Comparison of ENCODE assay signal across 9 mouse cellular contexts in genomic region chr5:14833165-14833860, GRCm38 (mm10).
DNase-seq lines count a peak whose midpoint lies in the region; ATAC-seq and TF ChIP-seq lines count a peak whose summit lies in the region.
"Had no signal": no experiment of that assay in that cellular context is flagged by ENCODE, and none has a peak within 500 bp of the region (broad histone marks: within the 10 kb centered on the region; RNA-seq: fewer than 3 reads in every experiment).

No protein-coding gene starts in this region.

- H3K27me3 ChIP-seq in hindbrain, embryonic 15.5 days: no peaks in the 10 kb centered on the region
- H3K27me3 ChIP-seq in hindbrain, embryonic 13.5 days: no peaks in the 10 kb centered on the region
- H3K27me3 ChIP-seq in hindbrain, postnatal 0 days (ENCODE audit: insufficient read depth, low read length): no peaks in the 10 kb centered on the region

- no peak overlapping the region for H3K27ac ChIP-seq in hindbrain, embryonic 15.5 days (replicated peaks)
- no peak overlapping the region for H3K27ac ChIP-seq in hindbrain, embryonic 13.5 days
- H3K27ac ChIP-seq in hindbrain, postnatal 0 days: peak overlapping the region; percentile 16; the same call in 1 of the 2 replicates

- intact Hi-C loops in heart, postnatal 36 days (cut with DNase I): no loop called here
- intact Hi-C loops in gastrocnemius, postnatal 36 days (cut with DNase I): no loop called here

- no peaks in the 10 kb centered on the region for H3K9me3 ChIP-seq in hindbrain, embryonic 15.5 days
- H3K9me3 ChIP-seq in hindbrain, embryonic 13.5 days: no peaks in the 10 kb centered on the region
- H3K9me3 ChIP-seq in hindbrain, postnatal 0 days (ENCODE audit: low read length): no peaks in the 10 kb centered on the region

- peak; percentile 42; the same call in 1 of the 2 replicates for ATAC-seq in hindbrain, embryonic 15.5 days (ENCODE audit: low FRiP score, low read depth)
- no peak for ATAC-seq in hindbrain, embryonic 13.5 days (ENCODE audit: low FRiP score)
- ATAC-seq in hindbrain, postnatal 0 days: peak; percentile 43; the same call in 1 of the 2 replicates

- H3K4me3 ChIP-seq in hindbrain, embryonic 15.5 days: no peak overlapping the region
- no peak overlapping the region for H3K4me3 ChIP-seq in hindbrain, embryonic 13.5 days
- no peak overlapping the region for H3K4me3 ChIP-seq in hindbrain, postnatal 0 days (ENCODE audit: low read length)

- no peak for TF ChIP-seq CTCF in hindbrain, postnatal 0 days (IDR thresholded peaks at IDR 0.05; ENCODE audit: low read depth)

- peak; percentile 20 to 28 for DNase-seq in cerebellum, postnatal 25 days
- DNase-seq in hindbrain, postnatal 0 days (ENCODE audit: low spot score): no peak
- peak; percentile 69 for DNase-seq in retina, postnatal 1 day
- no peak for DNase-seq in heart, postnatal 36 days
- DNase-seq in gastrocnemius, postnatal 36 days: no peak
- DNase-seq in adrenal gland, adult 2 months: no peak

- H3K36me3 ChIP-seq in hindbrain, embryonic 15.5 days: no peaks in the 10 kb centered on the region
- no peaks in the 10 kb centered on the region for H3K36me3 ChIP-seq in hindbrain, embryonic 13.5 days
- H3K36me3 ChIP-seq in hindbrain, postnatal 0 days (ENCODE audit: insufficient read depth, low read length): no peaks in the 10 kb centered on the region

- no peak overlapping the region for H3K9ac ChIP-seq in hindbrain, embryonic 15.5 days
- H3K9ac ChIP-seq in hindbrain, embryonic 13.5 days: no peak overlapping the region
- no peak overlapping the region for H3K9ac ChIP-seq in hindbrain, postnatal 0 days (replicated peaks; ENCODE audit: low read length)

- no peak overlapping the region for H3K4me2 ChIP-seq in hindbrain, embryonic 15.5 days
- H3K4me2 ChIP-seq in hindbrain, embryonic 13.5 days: no peak overlapping the region
- no peak overlapping the region for H3K4me2 ChIP-seq in hindbrain, postnatal 0 days (ENCODE audit: low read depth, low read length)
- H3K4me2 ChIP-seq: liver, embryonic 11.5 days had no signal

- WGBS in hindbrain, embryonic 15.5 days: 81% methylated on average over 3 of the region's 3 CpGs
- 87% methylated on average over 3 of the region's 3 CpGs for WGBS in hindbrain, embryonic 13.5 days
- 66% methylated on average over 3 of the region's 3 CpGs for WGBS in hindbrain, postnatal 0 days

- H3K4me1 ChIP-seq in hindbrain, embryonic 15.5 days (replicated peaks): 0 out of 2 replicates have a peak, but pooled peaks cover 5% of the 10 kb centered on the region
- peaks cover 3% of the 10 kb centered on the region; the same call in 1 of the 2 replicates for H3K4me1 ChIP-seq in hindbrain, embryonic 13.5 days (replicated peaks)
- no peaks in the 10 kb centered on the region; the same call in 1 of the 2 replicates for H3K4me1 ChIP-seq in hindbrain, postnatal 0 days (ENCODE audit: insufficient read depth, low read length)

Comparison
In these comparisons a context has a peak if more than half of its experiments do, and no peak if none do; other contexts are left out.
1. DNase-seq: peak in cerebellum, postnatal 25 days (2 of 2) and retina, postnatal 1 day (single experiment); none in hindbrain, postnatal 0 days (single experiment), heart, postnatal 36 days (0 of 2), gastrocnemius, postnatal 36 days (0 of 2) and adrenal gland, adult 2 months (single experiment).